In genomic region chr17:6079287-6080122, GRCm38 (mm10) we compare ENCODE assay signal across 8 mouse cellular contexts. TPM values are rescaled to one million over a fixed set of nuclear protein-coding genes. Genes with fewer than 3 reads are reported as not detected.
DNase-seq lines count a peak whose midpoint lies in the region; ATAC-seq and TF ChIP-seq lines count a peak whose summit lies in the region.

Gene Serac1, minus strand, starts transcription at chr17:6079741.
Gene Gtf2h5, plus strand, starts transcription at chr17:6079786.

- no peaks in the 10 kb centered on the region for H3K9me3 ChIP-seq in forebrain, embryonic 14.5 days (replicated peaks; ENCODE audit: control insufficient read depth, low read length)

- under 1% methylated on average over 70 of the region's 70 CpGs for WGBS in forebrain, embryonic 14.5 days
- WGBS in lung, adult 2 months = under 1% methylated on average over 70 of the region's 70 CpGs

- TF ChIP-seq CTCF in lung, adult 2 months (IDR thresholded peaks at IDR 0.05; ENCODE audit: insufficient read depth, low read length) = no peak

- peak within 1 kb of the TSS; percentile 75 for H3K4me3 ChIP-seq in forebrain, embryonic 14.5 days (ENCODE audit: low read depth, low read length)
- peak within 1 kb of the TSS; percentile 86 for H3K4me3 ChIP-seq in lung, adult 2 months (replicated peaks; ENCODE audit: extremely low read depth, low read depth, low read length)

- peak within 1 kb of the TSS; percentile 79 for H3K9ac ChIP-seq in forebrain, embryonic 14.5 days (ENCODE audit: low read length)

- peak; percentile 97 for DNase-seq in ES-CJ7 (ENCODE audit: low read depth, low spot score)
- peak; percentile 99 for DNase-seq in cerebellum, adult 11 months
- DNase-seq in forebrain, embryonic 14.5 days (ENCODE audit: low spot score) = peak; percentile 97
- DNase-seq in heart, postnatal 25 days (ENCODE audit: low spot score) = peak; percentile 95
- peak; percentile 98 to 99 for DNase-seq in layer of hippocampus, adult 18-20 months (ENCODE audit: low spot score in 2 of 2)
- peak; percentile 99 for DNase-seq in lung, adult 2 months
- DNase-seq in thymus, adult 18-20 months = peak; percentile 97

- peak within 1 kb of the TSS; percentile 83 for H3K27ac ChIP-seq in forebrain, embryonic 14.5 days (ENCODE audit: low read depth, low read length)

- peak within 1 kb of the TSS; percentile 75 for H3K4me2 ChIP-seq in forebrain, embryonic 14.5 days (ENCODE audit: low read length)

- intact Hi-C loops in heart, postnatal 25 days (cut with DNase I) = no loop called here

- ATAC-seq in forebrain, embryonic 14.5 days = peak; percentile 97
- peak; percentile 93 for ATAC-seq in neutrophil, adult 5-6 weeks (ENCODE audit: extremely low read depth, insufficient number of reproducible peaks, low FRiP score, poor library complexity, severe bottlenecking)

- H3K4me1 ChIP-seq in forebrain, embryonic 14.5 days (ENCODE audit: control insufficient read depth, insufficient read depth, low read length) = peaks cover 15% of the 10 kb centered on the region
- H3K4me1 ChIP-seq in lung, adult 2 months (ENCODE audit: control insufficient read depth, insufficient read depth, low read length) = no peaks in the 10 kb centered on the region

- peaks cover 8% of the 10 kb centered on the region for H3K36me3 ChIP-seq in forebrain, embryonic 14.5 days (ENCODE audit: control insufficient read depth, insufficient read depth, low read length)

- peak; percentile 88 for TF ChIP-seq POLR2A in lung, adult 2 months (IDR thresholded peaks at IDR 0.05; ENCODE audit: borderline replicate concordance, extremely low read depth, low read depth, low read length)

- H3K27me3 ChIP-seq in forebrain, embryonic 14.5 days (replicated peaks; ENCODE audit: control insufficient read depth, insufficient read depth, low read length) = no peaks in the 10 kb centered on the region

RNA-seq across cellular contexts. Expression of gene Serac1, which starts in this region (rescaled TPM):
- 8.1 and 9.4 TPM in 2 replicates for polyA plus RNA-seq in forebrain, embryonic 14.5 days (2014; fragmentation: Nextera tagmentation; extraction: Ambion mirVana)
- total RNA-seq in heart, postnatal 25 days (2021) = 10 to 100 TPM in 1 of 2 experiments, 1 to 10 TPM in 1; 6.0 to 10.4 TPM
- 10 to 100 TPM; 16.0 to 17.1 TPM for total RNA-seq in layer of hippocampus, adult 18-20 months (2021)
- 3.2 and 5.5 TPM in 2 replicates for polyA plus RNA-seq in lung, adult 2 months (2012; rRNA removed)
- 4.4 and 6.4 TPM in 2 replicates for total RNA-seq in neutrophil, adult 5-6 weeks (2017)

RNA-seq across cellular contexts. Expression of gene Gtf2h5, which starts in this region (rescaled TPM):
- polyA plus RNA-seq in forebrain, embryonic 14.5 days (2014; fragmentation: Nextera tagmentation; extraction: Ambion mirVana) = 212 and 221 TPM in 2 replicates
- 10 to 100 TPM; 68.5 to 68.6 TPM for total RNA-seq in heart, postnatal 25 days (2021)
- 100 to 1,000 TPM; 131 to 132 TPM for total RNA-seq in layer of hippocampus, adult 18-20 months (2021)
- polyA plus RNA-seq in lung, adult 2 months (2012; rRNA removed) = 11.4 and 17.3 TPM in 2 replicates
- total RNA-seq in neutrophil, adult 5-6 weeks (2017) = 37.4 and 39.6 TPM in 2 replicates

Comparison
In these comparisons a context has a peak if more than half of its experiments do, and no peak if none do; other contexts are left out.
1. Peak in every context shown above with its lines: DNase-seq, ATAC-seq, H3K4me3 ChIP-seq and H3K27ac ChIP-seq.
2. RNA of gene Gtf2h5 (polyA plus RNA-seq): 212 to 221 TPM in forebrain, embryonic 14.5 days; 11.4 to 17.3 TPM in lung, adult 2 months; every median in the first group is over 10 times any median in the second.